Mouse (Mus musculus): ENCODE measurements at regions not wholly inside any gene's neighbourhood (a gene's known extent, or its start where the extent isn't known, plus 50 kb on each side); places are given as distances from the start of the nearest gene placed in this dataset.

GRCm38 (mm10) chr11:38034526-38035286, 798.9 kb upstream of the Tenm2 start:
- Histone ChIP-seq H3K27me3 (no peaks in the 10 kb centered on the region), H3K36me3 (no peaks in the 10 kb centered on the region), H3K9ac (no peak overlapping the region), H3K4me1 (no peaks in the 10 kb centered on the region), H3K9me3 (no peaks in the 10 kb centered on the region), H3K4me2 (no peak overlapping the region), H3K4me3 (no peak overlapping the region), H3K27ac (no peak overlapping the region)
- no peak for ATAC-seq (ENCODE audit: insufficient number of reproducible peaks, insufficient read depth, low FRiP score, low TSS enrichment, low read depth)
- WGBS, result 64% methylated on average over 2 of the region's 2 CpGs

- H3K9me3 ChIP-seq, result no peaks in the 10 kb centered on the region
- no peak overlapping the region for H3K4me2 ChIP-seq
- ATAC-seq (ENCODE audit: insufficient number of reproducible peaks, insufficient read depth, low FRiP score, low TSS enrichment, low read depth), result no peak
- no peak overlapping the region for H3K4me3 ChIP-seq
- H3K9ac ChIP-seq, result no peak overlapping the region
- H3K4me1 ChIP-seq, result no peaks in the 10 kb centered on the region
- H3K27ac ChIP-seq, result no peak overlapping the region
- H3K27me3 ChIP-seq, result no peaks in the 10 kb centered on the region
- no peaks in the 10 kb centered on the region for H3K36me3 ChIP-seq
Measured at GRCm38 (mm10) chr11:38021704-38022103, 785.9 kb upstream of the Tenm2 start.

- H3K9me3 ChIP-seq, result no peaks in the 10 kb centered on the region
- H3K36me3 ChIP-seq, result no peaks in the 10 kb centered on the region
- H3K4me3 ChIP-seq, result no peak overlapping the region
- no peaks in the 10 kb centered on the region for H3K27me3 ChIP-seq
- WGBS, result 89% methylated on average over 2 of the region's 2 CpGs
- ATAC-seq (ENCODE audit: insufficient number of reproducible peaks, insufficient read depth, low FRiP score, low TSS enrichment, low read depth), result no peak
- no peak overlapping the region for H3K4me2 ChIP-seq
- H3K27ac ChIP-seq, result no peak overlapping the region
- no peaks in the 10 kb centered on the region for H3K4me1 ChIP-seq
- H3K9ac ChIP-seq, result no peak overlapping the region
Measured at GRCm38 (mm10) chr11:37978131-37978530, 742.4 kb upstream of the Tenm2 start.

- no peaks in the 10 kb centered on the region for H3K27me3 ChIP-seq
- no peak overlapping the region for H3K9ac ChIP-seq
- H3K36me3 ChIP-seq, result no peaks in the 10 kb centered on the region
- no peak overlapping the region for H3K27ac ChIP-seq
- H3K9me3 ChIP-seq, result no peaks in the 10 kb centered on the region
- WGBS, result 69% methylated on average over 5 of the region's 5 CpGs
- no peak overlapping the region for H3K4me3 ChIP-seq
- H3K4me1 ChIP-seq, result no peaks in the 10 kb centered on the region
- no peak for ATAC-seq (ENCODE audit: insufficient number of reproducible peaks, insufficient read depth, low FRiP score, low TSS enrichment, low read depth)
- no peak overlapping the region for H3K4me2 ChIP-seq
Measured at GRCm38 (mm10) chr11:37936439-37937134, 700.8 kb upstream of the Tenm2 start.

- ATAC-seq (ENCODE audit: insufficient number of reproducible peaks, insufficient read depth, low FRiP score, low TSS enrichment, low read depth), result no peak
- Histone ChIP-seq H3K9ac (no peak overlapping the region), H3K9me3 (no peaks in the 10 kb centered on the region), H3K27ac (no peak overlapping the region), H3K4me3 (no peak overlapping the region), H3K27me3 (no peaks in the 10 kb centered on the region), H3K36me3 (no peaks in the 10 kb centered on the region), H3K4me2 (no peak overlapping the region), H3K4me1 (no peaks in the 10 kb centered on the region)
- 61% methylated on average over 2 of the region's 2 CpGs for WGBS
Measured at GRCm38 (mm10) chr11:37913161-37913560, 677.4 kb upstream of the Tenm2 start.

GRCm38 (mm10) chr11:37904991-37905390, 669.2 kb upstream of the Tenm2 start:
- Histone ChIP-seq H3K27ac (no peak overlapping the region), H3K4me3 (no peak overlapping the region), H3K4me2 (no peak overlapping the region), H3K9me3 (no peaks in the 10 kb centered on the region), H3K4me1 (no peaks in the 10 kb centered on the region), H3K27me3 (no peaks in the 10 kb centered on the region), H3K36me3 (no peaks in the 10 kb centered on the region), H3K9ac (no peak overlapping the region)
- no peak for ATAC-seq (ENCODE audit: insufficient number of reproducible peaks, insufficient read depth, low FRiP score, low TSS enrichment, low read depth)
- 94% methylated on average over 2 of the region's 2 CpGs for WGBS

GRCm38 (mm10) chr11:37897713-37898112, 661.9 kb upstream of the Tenm2 start:
- no peak overlapping the region for H3K27ac ChIP-seq
- ATAC-seq (ENCODE audit: insufficient number of reproducible peaks, insufficient read depth, low FRiP score, low TSS enrichment, low read depth), result no peak
- H3K9me3 ChIP-seq, result no peaks in the 10 kb centered on the region
- no peaks in the 10 kb centered on the region for H3K4me1 ChIP-seq
- no peak overlapping the region for H3K4me2 ChIP-seq
- no peaks in the 10 kb centered on the region for H3K36me3 ChIP-seq
- no peak overlapping the region for H3K9ac ChIP-seq
- no peaks in the 10 kb centered on the region for H3K27me3 ChIP-seq
- H3K4me3 ChIP-seq, result no peak overlapping the region

- H3K4me1 ChIP-seq, result no peaks in the 10 kb centered on the region
- H3K27me3 ChIP-seq, result no peaks in the 10 kb centered on the region
- no peaks in the 10 kb centered on the region for H3K36me3 ChIP-seq
- no peak overlapping the region for H3K4me2 ChIP-seq
- no peaks in the 10 kb centered on the region for H3K9me3 ChIP-seq
- H3K27ac ChIP-seq, result no peak overlapping the region
- no peak overlapping the region for H3K4me3 ChIP-seq
- ATAC-seq (ENCODE audit: insufficient number of reproducible peaks, insufficient read depth, low FRiP score, low TSS enrichment, low read depth), result no peak
- no peak overlapping the region for H3K9ac ChIP-seq
- WGBS, result 57% methylated on average over 4 of the region's 4 CpGs
Measured at GRCm38 (mm10) chr11:37882717-37883116, 647.0 kb upstream of the Tenm2 start.

- 69% methylated on average over 5 of the region's 5 CpGs for WGBS
- Histone ChIP-seq H3K4me1 (no peaks in the 10 kb centered on the region; the same call in 1 of the 2 replicates), H3K36me3 (no peaks in the 10 kb centered on the region), H3K27me3 (no peaks in the 10 kb centered on the region), H3K9ac (no peak overlapping the region), H3K4me3 (no peak overlapping the region), H3K4me2 (no peak overlapping the region), H3K9me3 (no peaks in the 10 kb centered on the region), H3K27ac (no peak overlapping the region)
- ATAC-seq (ENCODE audit: insufficient number of reproducible peaks, insufficient read depth, low FRiP score, low TSS enrichment, low read depth), result no peak
Measured at GRCm38 (mm10) chr11:37837301-37837700, 601.5 kb upstream of the Tenm2 start.

- no peak overlapping the region for H3K4me3 ChIP-seq
- no peak overlapping the region for H3K9ac ChIP-seq
- ATAC-seq (ENCODE audit: insufficient number of reproducible peaks, insufficient read depth, low FRiP score, low TSS enrichment, low read depth), result no peak
- H3K27me3 ChIP-seq, result no peaks in the 10 kb centered on the region
- H3K27ac ChIP-seq, result no peak overlapping the region
- H3K4me2 ChIP-seq, result no peak overlapping the region
- no peaks in the 10 kb centered on the region for H3K4me1 ChIP-seq
- no peaks in the 10 kb centered on the region for H3K36me3 ChIP-seq
- WGBS, result 63% methylated on average over 3 of the region's 3 CpGs
- H3K9me3 ChIP-seq, result no peaks in the 10 kb centered on the region
Measured at GRCm38 (mm10) chr11:37830975-37831374, 595.2 kb upstream of the Tenm2 start.

- 53% methylated on average over 5 of the region's 5 CpGs for WGBS
- Histone ChIP-seq H3K27ac (no peak overlapping the region), H3K27me3 (no peaks in the 10 kb centered on the region), H3K4me1 (peaks cover 3% of the 10 kb centered on the region; the same call in 1 of the 2 replicates), H3K9me3 (no peaks in the 10 kb centered on the region), H3K4me2 (no peak overlapping the region), H3K36me3 (no peaks in the 10 kb centered on the region), H3K9ac (no peak overlapping the region), H3K4me3 (no peak overlapping the region)
- no peak for ATAC-seq (ENCODE audit: insufficient number of reproducible peaks, insufficient read depth, low FRiP score, low TSS enrichment, low read depth)
Measured at GRCm38 (mm10) chr11:37806761-37807160, 571.0 kb upstream of the Tenm2 start.

- Histone ChIP-seq H3K36me3 (no peaks in the 10 kb centered on the region), H3K4me2 (no peak overlapping the region), H3K9ac (no peak overlapping the region), H3K27me3 (no peaks in the 10 kb centered on the region), H3K9me3 (no peaks in the 10 kb centered on the region), H3K27ac (no peak overlapping the region), H3K4me3 (no peak overlapping the region), H3K4me1 (no peaks in the 10 kb centered on the region)
- WGBS, result 70% methylated on average over 6 of the region's 6 CpGs
- ATAC-seq (ENCODE audit: insufficient number of reproducible peaks, insufficient read depth, low FRiP score, low TSS enrichment, low read depth), result no peak
Measured at GRCm38 (mm10) chr11:37798783-37799318, 563.1 kb upstream of the Tenm2 start.

Measured in embryonic facial prominence, embryonic 13.5 days (tissue).